Mouse (Mus musculus) spleen, adult 18-20 months (tissue): ENCODE measurements around the gene Fbf1.
A peak's percentile ranks its signal among the peaks of the same experiment; 100 is the strongest.
"Not testable (repeated sequence)": the region's sequence is repeated elsewhere in the genome, so short reads cannot be mapped to it uniquely, and the experiment has no call there.

ENCODE experiments used
- DNase-seq, 2 experiments: peaks; one replicate each; pipeline ENCODE4 v3.0.0; 2022; ENCODE audit warnings: mixed read lengths in 2 of 2

Gene Fbf1

DNA sequence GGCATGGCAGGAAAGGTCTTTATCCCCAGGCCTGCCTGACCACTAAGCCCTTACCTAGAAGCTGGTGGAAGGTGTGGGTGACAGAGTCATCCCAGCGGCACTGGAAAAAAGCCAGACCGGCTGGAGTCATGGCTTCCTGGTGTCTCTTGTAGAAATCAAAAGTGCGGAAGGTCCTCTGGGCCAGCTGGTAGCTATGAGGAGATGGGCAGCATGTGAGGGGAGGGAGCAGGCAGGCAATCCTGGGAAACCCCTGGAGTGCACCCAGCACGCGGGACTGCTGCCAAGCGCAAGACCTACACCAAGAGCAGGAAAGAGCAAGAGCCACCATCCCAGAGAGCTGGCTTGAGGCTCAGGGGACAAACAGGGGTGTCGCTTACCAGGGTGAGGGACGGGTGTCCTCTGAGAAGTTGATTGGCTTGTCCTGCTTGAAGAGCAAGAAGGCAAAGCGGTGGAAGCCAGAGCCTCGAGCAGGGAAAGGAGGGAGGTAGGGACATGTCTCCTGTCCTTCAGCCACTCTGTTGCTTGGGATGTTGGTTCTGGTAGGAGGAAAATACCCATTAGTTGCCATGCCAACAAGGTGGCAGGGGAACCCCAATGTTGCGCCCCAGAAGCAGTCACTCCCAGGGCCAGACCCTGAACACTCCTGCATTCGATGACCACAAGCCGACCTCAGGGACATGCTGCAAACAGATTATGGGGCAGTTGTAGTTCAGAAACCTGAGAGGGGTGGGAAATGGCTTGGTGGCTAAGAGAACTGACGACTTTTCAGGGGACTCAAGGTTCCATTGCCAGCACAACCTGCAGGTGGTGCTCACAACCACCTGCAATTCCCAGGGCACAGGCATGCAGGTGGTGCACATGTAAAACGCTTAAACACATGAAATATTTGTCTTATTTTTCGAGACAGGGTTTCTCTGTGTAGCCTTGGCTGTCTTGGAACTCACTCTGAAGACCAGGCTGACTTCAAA is 35.3 kb downstream of the Fbf1 start:
- DNase-seq: peak in 1 of 2 experiments; percentile 32

DNA sequence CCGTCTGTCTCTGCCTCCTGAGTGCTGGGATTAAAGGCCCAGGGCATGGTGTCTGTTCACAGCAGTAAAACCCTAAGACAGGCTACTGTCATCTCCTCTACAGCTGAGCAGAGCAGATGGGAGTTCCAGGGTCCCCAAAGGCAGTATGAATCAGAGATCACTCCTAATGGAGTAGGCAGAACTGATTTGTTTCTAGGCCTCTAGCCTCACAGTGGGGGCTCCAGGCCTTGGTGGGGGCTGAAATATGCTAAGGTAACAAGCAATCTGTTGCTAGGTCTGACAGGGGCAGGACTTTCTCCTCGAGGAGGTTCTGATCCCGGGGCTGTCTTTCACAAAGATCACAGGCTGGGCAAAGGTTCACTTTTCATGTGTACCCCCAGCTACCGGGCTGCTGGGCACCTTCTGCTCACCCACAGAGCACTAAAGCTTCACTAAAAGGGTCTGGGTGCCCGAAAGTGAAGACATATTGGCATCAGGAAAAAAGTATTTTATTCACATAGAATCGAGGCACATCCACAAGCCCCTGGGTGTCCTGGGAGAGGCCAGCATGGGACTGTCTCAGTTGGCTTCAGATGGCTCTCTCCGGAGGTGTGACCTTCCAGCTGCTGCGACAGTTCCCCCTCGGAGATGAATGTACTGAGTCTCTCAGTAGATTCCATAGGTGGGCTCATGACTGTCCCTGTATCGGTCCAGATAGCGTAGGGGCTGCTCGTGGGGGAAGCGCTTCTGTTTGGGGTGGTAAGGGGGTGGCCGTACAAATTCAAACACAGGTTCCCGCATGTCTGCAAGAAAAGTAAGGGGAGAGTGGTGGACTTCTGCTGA is 36.4 kb downstream of the Fbf1 start:
- no peak for DNase-seq

DNA sequence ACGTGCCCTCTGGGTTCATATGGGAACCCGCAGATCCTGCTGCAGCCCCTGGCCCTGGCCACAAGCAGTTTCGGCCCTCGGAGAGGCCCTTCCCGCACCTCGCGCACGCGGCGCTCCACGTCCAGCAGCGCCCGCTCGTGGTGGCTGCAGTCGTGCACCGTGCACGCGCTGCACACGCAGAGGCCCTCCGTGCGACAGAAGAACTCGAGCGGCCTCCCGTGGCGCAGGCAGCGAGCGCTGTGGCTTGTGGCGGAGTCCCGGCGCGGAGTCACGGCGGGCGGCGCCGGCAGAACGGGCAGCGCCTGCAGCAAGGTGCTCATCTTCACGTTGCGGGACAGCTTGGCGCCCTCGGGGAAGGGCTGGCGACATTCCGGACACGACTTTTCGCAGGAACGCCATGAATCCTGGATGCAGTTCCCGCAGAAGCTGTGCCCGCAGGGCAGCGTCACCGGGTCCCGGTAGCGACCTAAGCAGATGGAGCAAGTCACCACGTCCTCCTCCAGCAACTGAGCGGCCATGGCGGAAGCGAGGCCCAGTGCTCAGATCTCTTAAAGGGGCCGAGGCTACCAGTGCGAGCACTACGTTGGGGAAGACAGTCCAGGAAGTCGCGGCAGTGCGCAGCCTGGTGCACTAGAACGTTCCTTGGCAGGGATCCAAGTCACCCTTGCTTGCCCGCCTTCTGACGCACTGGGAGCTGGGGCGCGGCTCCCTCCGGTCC is 37.3 kb downstream of the Fbf1 start, which contains the start of gene Trim65:
TSS of gene Trim65 (minus strand) at position 641 of the 718 bp plus-strand sequence.
- peak; percentile 83 to 87 for DNase-seq

DNA sequence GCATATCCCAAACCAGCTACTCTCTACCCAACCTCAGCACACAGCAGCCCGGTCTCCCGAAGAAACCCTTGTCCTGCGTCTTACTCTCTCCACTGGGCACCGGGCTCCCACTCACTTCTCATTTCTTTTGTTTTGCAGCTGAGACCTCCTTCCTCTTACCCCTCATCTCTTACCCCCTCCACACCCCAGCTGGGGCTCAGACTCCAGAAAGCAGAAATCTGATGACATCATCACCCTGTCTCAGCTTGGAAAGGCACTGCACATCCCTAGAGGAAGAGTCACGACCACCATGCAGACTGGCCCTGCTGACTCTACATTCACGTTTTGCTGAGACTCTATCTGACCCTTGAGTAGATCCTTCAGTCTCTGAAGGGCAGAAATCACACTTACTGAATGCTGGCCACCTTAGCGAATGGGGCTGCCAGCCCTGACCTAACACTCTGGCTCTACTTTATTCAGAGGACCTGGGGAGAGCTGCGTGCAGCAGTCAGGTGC is 37.9 kb downstream of the Fbf1 start:
- DNase-seq: no peak

DNA sequence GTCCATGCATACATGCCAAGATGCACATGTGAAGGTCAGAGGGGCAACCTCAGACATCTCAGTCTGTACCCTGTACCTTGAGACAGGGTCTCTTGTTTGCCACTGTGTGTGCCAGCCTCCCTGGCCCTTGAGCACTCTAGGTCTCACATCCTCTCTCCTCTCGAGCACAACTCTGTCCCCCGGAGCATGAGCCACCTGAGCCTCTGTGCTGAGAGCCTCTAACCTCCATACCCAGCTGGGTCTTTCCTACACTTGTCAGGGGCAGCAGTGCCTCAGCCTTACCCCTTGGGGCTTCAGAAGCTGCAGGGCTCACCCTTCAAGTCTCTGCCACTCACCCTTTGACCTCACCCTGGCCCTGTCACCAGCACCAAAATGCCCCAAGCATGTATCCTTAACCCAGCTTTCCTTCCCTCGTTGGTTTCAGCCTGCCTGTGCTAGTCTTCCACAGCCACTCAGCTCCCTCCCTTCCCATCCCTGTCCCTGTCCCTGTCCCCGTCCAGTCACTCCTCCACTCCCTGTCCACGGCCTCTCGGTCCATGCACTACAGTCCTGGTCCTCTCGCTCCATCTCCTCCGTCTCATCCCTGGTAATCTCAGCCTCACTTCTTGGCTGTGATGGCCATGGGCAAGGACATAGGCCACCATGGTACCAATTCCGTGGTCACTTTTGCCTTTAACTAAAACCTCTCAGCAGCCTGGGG is 38.7 kb downstream of the Fbf1 start:
- no peak for DNase-seq

DNA sequence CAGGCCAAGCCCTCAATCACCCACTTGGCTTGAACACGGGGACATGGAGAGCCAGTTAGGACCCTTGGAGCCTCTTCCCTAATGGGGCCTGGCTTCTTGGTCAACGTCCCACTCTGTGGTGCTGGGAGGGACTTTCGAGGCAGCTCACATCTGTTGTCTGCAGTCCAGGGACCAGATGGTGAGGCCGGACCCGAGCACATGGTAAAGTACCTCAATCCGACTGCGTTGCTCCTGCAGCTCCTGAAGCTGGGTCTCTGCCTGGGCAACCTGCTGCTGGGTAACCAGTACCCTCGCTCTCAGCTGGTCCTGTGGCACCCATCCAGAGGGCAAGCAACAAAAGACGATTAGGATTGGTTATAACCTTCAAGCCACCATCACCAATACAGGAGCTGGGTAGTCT is 40.0 kb downstream of the Fbf1 start:
- no peak for DNase-seq

DNA sequence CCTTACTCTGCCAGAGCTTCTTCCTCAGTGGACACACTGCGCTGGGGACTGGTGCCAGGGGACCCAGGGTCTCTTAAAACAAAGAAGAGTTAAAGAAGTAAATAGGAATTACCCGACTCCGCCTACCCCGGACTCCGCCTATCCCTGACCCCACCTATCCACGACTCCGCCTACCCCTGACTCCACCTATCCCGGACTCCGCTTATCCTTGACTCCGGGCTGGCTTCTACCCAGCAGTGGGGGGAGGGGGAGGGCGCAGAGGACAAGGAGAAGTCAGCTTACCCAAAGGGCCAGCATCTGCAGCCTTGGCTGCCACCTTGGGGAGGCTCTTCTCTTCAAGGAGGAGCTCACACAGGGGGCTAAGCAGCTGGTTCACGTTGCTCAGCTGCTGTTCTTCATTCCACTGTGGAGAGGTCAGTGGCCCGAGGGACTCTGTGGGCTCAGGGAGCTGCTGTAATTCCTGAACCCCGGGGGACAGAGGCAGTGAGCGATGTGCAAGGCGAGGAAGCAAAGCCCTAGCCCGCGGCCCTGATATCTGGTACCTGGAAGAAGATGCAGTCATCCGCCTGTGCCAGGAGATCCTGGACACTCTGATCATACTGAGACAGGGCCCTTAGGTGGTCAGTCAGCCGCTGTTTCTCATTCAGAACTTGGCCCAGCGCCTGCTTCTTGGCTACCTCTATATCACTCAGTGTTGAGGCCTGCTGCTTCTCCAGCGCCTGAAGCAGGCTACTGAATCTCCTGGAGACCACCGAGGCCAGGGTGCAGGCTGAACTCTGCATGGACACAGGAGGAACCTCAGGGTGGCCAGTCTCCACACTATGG is 40.6 kb downstream of the Fbf1 start, which contains the start of gene Trim47:
TSS of gene Trim47 (minus strand) at position 55 of the 825 bp plus-strand sequence.
- no peak for DNase-seq

DNA sequence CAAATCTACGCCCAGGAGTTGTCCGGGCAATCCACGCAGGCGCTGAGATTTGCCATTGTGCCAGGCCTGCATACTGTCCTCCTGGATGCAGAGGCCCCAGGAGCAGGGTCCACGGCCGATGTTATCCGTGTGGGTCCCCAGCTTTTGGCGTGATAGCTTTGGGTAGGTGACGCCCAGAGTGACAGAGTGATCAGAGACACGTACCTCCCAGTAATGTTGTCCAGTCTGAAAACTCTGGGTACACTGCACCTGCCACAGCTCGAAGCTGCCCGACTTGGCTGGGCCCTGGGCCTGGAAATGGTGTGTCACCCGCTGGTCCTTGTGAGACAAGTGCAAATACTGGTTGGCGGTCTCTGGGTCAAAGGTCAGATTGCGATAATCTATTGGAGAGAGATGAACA is 41.7 kb downstream of the Fbf1 start:
- no peak for DNase-seq

DNA sequence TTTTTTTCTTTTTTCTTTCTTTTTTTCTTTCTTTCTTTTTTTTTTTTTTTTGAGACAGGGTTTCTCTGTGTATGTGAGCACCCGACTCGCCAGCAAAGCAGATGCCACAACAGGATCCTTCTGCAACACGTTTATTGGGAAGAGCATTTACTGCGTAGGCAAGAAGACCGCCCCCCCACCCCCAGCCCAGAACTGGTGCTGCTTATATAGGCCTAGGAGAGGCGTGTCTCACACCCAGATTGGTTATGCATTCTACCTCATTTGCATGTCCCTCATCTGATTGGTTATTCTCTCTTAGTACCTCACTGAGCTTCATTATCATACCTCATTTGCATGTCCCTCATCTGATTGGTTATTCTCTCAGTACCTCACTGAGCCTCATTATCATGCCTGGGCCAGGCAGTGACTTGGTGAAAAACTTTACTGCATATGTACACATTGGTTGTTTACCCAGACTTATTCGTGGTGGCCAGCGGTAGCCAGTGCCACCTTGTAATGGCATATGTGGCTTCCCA is 46.2 kb downstream of the Fbf1 start:
- DNase-seq: not testable (repeated sequence)

DNA sequence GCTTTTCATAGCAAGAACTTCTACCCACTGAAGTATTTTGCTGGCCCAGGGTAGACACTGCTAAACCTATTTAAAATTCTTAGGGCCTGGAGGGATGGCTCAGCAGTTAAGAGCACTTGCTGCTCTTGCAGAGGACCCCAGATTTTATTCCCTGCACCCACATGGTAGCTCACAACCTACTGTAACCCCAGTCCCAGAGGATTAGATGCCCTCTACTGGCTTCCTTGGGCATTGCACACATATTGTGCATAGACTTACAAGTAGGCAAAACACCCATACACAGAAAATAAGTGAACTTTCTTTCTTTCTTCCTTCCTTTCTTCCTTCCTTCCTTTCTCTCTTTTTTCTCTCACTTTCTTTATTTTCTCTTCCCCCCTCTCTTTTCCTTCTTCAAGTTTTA is 50.1 kb downstream of the Fbf1 start:
- no peak for DNase-seq

DNA sequence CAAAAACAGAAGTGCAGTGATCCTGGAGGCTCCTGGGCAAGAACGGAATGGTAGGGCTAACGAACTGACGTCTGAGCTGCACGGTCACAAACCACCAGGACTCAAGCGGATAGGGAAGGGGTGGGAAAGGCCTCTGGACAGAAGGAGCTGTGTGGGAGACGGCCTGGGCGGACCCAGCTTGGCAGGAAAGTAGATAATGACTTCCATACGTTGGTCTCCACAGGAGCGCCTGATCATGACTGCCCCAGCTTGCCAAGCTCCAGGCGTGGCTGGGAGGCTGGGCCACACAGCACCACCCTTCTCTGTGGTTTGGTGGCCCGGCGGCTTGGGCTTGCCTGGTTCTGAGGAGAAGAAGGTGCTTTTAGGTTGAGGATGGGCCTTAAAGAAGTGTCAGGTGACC is 50.7 kb downstream of the Fbf1 start:
- no peak for DNase-seq

DNA sequence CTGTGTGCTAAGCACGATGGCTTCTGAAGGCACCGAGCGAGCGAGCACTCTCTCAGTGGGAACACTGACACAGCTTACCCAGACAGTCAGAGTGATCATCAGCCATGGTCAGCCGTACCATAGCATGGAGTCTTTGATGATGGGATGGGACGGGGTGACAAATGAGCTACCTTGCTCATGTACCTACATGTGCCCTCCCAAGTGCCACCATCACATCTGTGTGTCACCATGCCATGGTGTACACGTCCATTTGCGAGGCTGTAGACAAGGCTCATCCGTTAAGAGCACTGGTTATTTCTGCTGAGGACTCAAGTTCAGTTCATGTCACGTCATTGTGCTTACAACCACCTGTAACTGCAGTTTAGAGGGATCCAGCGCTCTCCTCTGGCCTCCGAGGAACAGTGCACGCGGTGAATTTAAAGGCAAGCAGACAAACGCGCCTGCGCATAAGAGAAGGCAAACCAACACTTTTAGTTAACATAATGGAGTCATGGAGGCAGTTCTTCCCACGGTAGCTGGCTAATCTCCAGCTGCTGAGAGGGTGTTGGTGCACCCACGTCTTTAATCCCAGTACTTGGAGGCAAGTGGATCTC is 56.3 kb downstream of the Fbf1 start:
- no peak for DNase-seq

DNA sequence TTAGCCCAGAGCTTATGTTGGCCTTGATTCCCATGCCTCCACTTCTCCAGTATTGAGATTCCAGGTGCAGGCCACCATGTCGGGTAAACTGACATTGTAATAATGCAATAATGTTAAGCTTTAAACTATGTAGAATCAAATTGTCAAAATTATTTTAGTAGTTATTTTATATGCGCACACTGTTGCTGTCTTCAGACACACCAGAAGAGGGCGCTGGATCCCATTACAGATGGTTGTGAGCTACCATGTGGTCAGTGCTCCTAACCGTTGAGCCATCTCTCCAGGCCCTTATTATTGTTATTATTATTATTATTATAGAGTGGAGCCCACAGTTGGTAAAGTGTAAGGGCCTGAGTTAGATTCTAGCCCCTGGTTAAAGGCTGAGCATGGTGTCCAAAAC is 56.9 kb downstream of the Fbf1 start:
- no peak for DNase-seq

DNA sequence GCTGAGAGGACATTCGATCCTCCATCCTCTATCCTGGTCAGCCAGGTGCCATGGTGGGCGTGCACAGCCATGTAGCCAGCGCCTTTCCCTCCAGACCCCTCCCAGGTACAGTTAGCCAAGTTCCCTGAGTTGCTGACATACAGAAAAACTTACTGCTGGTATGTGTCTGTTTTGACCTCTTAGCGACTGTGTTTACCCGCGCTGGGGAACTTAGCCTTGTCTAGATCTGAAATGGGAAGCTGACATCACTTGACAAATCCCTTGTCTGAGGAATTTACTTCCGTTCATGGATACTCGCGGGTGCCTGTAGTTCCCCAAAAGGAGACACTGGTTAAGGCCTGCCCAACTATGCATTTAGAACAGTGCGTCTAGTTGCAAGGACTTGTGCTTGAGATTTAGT is 57.4 kb downstream of the Fbf1 start:
- no peak for DNase-seq

DNA sequence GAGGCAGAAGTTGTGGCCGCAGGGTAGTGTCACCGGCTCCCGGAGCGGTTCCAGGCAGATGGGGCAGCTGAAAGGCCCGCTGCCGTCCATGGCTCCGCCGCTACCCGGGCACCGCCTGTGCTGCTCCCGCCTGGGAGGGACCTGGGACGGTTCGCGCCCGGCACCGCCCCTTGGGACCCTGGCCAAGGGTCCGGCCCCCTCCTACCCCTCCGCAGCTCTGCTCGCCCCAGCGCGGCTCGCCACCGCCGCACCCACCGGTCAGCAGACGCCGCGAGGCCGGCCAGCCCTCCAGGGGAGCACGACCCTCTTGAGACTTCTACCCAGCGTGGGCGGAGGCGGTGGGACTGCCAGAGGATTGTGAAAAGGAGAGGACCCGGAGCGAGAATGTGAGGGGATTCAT is 57.8 kb downstream of the Fbf1 start:
- no peak for DNase-seq

DNA sequence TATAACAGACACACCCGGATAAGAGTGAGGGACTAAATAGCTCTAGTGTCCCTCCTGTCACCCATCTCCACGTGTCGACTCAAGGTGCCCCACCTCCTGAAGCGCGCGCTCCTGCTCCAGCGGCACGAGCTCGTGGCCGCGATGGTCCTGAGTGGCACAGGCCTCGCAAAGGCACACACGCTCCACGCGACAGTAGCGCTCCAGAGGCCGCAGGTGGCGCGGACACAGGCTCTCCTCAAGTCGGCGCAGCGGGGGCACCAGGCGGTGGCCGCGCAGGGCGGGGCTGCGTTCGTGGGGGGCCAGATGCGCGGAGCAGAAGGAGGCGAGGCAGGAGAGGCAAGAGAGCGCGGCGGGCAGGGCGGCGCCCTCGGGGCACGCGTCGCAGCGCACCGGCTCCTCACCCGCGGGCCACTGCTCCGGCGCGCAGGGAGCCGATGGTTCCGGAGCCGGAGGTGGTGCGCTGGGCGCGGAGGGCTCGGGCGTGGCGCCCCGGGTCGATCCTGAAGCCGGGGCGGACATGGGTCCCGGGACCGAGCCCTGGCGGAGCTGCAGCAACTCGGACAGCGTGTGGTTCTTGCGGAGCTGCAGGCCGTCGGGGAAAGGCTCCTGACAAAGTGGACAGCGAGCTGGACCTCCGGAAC is 58.4 kb downstream of the Fbf1 start:
- no peak for DNase-seq

DNA sequence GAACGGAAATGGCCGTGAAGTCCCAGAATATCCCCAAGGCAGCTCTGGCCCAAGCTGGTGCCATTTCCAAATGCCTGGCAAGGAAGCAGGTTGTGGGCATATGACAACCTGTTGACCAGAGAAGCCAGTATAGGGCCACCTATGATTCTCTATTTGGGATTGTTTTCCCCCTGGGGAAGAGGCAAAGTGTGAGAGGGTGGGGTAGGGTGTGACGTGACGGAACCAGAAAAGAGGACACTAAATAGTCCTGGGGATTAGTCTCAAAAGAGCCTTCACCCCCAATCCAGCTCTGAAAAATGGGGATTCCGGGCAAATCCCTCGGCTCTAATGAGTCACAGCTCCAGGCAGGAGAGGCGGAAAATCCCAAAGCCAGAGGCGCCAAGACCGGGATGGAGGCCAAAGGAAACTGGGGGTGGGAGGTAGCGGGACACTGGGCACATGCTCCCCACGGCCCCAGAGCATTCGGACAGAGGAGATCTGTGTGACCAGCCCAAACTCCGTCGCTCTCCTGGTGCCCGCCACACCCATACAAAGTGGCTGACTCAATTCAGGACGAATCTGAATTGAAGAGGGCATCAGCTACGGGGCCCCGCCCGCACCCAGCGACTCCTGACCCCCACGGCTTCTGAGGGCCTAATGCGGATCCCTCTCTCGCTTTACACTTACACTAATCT is 59.4 kb downstream of the Fbf1 start:
- no peak for DNase-seq

DNA sequence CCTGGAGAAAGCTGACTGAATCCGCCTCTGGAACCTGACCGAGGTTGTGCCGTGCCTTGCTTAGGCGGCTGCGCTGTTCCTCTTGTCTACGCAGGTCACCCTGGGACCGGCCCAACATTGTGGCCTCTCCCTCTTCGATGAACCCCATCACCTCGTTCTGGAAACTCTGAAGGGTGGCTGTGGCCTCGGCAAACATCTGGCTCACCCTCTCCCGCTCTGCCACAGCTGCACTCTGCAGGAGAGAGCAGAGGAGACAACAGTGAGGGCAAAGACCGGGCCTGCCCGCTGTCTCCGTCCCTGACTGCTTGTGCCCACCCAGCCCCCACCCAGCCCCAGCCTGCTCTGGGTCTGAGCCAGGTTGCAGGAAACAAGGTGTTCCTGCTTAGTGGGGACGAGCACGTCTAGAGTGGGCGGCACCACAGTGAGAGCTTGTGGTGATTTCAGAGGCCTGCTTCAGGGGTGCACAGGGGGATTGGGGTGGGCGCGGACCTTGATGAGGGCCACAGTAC is 60.1 kb downstream of the Fbf1 start:
- DNase-seq: no peak
